Mouse (Mus musculus) lung, postnatal 25 days (tissue): ENCODE data around the gene Mucl1.
"Not testable (repeated sequence)": the region's sequence is repeated elsewhere in the genome, so short reads cannot be mapped to it uniquely, and the experiment has no call there.

Source experiments
- DNase-seq: peaks from one replicate; pipeline ENCODE4 v3.0.0; 2022; ENCODE audit warnings: low spot score

Mucl1 gene

DNA sequence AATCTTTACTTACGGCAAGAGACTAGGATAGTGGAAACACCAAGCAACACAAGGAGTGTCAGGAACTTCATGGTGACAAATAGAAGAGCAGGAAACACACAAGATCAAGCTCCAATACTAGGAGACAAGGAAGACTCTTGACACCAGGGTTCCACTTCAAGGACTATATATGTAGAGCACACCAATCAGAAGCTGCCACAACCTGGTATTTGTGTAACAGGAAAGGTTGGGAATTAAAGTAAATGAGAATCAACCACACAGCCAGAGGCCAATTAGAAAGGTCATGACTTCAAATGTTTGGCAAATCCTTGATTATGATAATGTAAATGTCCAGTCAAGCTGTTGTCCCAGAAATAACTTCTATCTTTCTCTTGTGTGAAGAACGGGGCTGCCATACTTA lies at the start of gene Mucl1:
Gene Mucl1 (minus strand): TSS at position 101 of the 400 bp plus-strand sequence.
- DNase-seq: no peak

DNA sequence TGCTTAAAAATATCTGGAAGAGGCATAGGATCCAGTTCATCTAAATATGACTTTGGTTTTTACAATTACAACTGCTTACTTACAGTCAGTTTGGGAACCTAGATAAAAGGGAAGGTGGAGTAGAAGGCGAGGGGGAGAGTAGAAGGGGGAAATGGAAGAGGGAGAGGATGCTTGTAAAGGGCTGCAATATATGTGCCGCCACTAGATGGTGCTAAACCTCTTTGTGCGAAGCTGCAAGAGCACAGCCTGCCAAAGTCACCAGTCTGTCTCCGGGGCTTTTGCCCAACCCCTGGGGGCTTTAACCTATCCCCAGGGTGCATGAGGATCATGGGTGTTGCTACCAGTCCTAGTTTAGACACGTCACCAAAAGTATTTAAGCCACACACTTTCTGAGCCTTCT lies 11.6 kb upstream of the Mucl1 start:
- DNase-seq: not testable (repeated sequence)

DNA sequence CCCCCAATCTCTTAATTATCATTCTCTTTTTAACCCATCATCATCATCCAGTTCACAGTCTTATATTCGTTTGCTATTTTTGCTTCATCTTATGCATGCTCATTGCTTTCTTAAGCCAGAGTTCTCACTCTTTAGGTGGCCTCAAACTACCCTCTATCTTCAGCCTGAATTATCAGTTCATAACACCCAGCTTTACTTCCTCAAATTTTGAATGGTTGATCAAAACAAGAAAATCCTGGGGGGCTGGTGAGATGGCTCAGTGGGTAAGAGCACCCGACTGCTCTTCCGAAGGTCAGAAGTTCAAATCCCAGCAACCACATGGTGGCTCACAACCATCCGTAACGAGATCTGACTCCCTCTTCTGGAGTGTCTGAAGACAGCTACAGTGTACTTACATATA lies 38.4 kb downstream of the Mucl1 start:
- DNase-seq: not testable (repeated sequence)
